Mouse (Mus musculus) left cerebral cortex, postnatal 14 days (tissue): ENCODE measurements at regions not wholly inside any gene's neighbourhood (a gene's known extent, or its start where the extent isn't known, plus 50 kb on each side); places are given as distances from the start of the nearest gene placed in this dataset.

Experiments used
- DNase-seq, 2 experiments: peaks; one replicate each; pipeline ENCODE4 v3.0.0; 2021 to 2022; ENCODE audit warnings: low spot score in 2 of 2, mixed read lengths in 1 of 2
- intact Hi-C: fragments of 180-260 bp; cut with DNase I; formaldehyde crosslinking; loops from one replicate; pipeline ENCODE4 v1.15.1; 2025

- no peak for DNase-seq
These were observed 189.8 kb downstream of the Gja1 start for GRCm38 (mm10) chr10:56566836-56567442.

GRCm38 (mm10) chr10:56582065-56582464 is 204.9 kb downstream of the Gja1 start:
- DNase-seq = peak; percentile 4 to 6
- intact Hi-C loops = no loop called here

More at GRCm38 (mm10) chr10:56566836-56567442, 189.8 kb downstream of the Gja1 start:
- intact Hi-C loops = no loop called here

DNA sequence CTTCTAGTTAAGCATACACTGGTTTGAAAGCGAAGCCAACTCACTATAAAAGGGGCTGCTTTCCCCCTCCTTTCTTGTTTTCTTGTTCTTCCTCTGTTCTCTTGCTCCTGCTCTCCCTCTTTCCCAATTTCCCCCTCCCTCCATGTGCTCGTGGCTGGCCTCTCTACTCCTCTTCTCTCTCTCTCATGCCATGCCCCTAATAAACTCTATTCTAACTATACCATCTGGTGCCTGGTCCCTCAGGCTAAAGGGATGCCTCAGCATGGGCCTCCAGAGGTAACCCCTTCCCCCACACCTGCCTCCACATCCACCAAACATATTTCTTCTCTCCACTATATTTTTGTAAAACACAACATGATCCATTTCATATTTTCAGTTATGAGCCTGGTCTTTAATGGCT is 210.1 kb downstream of the Gja1 start:
- DNase-seq = no peak
- intact Hi-C loops = no loop called here

DNA sequence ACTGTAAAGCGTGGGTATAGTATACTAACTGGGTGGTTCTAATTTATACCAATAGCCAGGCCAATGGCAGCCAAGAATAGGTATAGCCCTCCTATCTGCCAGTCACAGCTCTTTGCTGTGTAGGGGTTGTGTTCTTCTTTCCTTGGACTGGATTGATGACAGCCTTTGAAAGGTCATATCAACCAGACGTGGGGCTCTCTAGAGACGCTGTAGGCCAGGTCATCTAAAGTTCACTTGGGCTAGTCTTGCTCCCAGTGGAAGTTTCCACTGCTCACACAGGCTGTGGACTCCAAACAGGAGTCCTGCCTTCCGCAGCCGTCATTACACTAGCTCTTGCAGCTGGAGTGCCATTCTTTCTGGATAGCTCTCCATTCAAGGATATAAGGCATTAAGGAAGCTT is 220.3 kb downstream of the Gja1 start:
- no peak for DNase-seq
- intact Hi-C loops = no loop called here

- DNase-seq = no peak
- intact Hi-C loops = no loop called here
These were observed 221.1 kb downstream of the Gja1 start for GRCm38 (mm10) chr10:56598191-56598590.

GRCm38 (mm10) chr10:56599923-56600322 is 222.8 kb downstream of the Gja1 start:
- DNase-seq = no peak
- intact Hi-C loops = no loop called here

DNA sequence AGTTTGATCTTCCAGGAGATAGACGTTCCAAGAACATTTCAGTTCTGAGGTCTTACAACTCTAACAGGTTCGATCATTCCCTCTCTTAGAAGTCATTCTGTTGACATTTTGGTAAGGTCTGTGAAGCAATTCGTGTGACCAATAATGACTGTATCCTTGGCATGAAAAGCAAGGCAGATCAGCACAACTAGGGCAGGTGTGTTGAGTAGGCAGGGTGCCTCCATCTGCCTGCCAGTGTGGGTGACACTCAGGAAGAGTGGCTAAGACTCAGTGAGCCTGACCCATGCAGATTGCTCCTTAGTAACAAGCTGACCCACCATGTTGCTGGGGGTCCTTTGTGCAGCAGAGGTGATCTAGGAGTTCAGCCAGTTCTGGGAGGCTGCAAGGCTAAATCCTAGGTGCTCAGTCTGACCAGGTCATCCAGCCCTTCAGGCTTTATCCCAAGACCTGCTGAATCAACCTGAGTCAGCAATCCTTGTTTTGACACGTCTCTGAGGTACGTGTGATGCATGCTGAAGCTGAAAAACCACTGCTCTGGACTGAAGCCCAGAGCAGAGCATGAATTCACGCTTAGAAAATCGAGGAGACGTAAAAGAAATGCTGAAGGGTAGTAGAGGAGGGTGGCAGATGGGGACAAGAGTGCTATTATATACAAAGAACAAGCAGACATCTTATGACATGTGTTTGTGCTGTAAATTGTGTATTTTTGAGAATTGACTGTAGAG is 234.6 kb downstream of the Gja1 start:
- peak; percentile 27 to 47 for DNase-seq
- intact Hi-C loops = no loop called here

DNA sequence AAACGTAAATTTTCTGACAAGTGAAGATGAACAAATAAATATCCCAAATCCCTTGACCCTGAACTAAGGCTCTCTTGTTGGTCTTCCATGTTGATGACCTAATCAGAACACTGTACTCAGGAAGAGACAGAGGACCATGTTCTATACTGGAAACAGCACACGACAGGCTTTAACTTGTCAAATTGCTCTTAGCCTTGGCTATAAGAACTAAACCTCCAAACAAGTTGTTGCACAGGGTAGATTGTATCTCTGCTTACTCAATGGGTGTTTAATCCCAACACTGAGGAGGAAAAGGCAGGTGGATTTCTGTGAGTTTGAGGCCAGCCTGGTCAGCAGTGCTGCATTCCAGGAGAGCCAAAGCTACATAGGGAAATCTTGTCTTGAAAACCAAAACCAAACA is 265.5 kb downstream of the Gja1 start:
- DNase-seq = no peak
- intact Hi-C loops = no loop called here

GRCm38 (mm10) chr10:56643376-56644135 is 266.4 kb downstream of the Gja1 start:
- intact Hi-C loops = no loop called here

GRCm38 (mm10) chr10:56660501-56660900 is 283.4 kb downstream of the Gja1 start:
- intact Hi-C loops = no loop called here
- no peak for DNase-seq

More at GRCm38 (mm10) chr10:56643376-56644135, 266.4 kb downstream of the Gja1 start:
- no peak for DNase-seq

DNA sequence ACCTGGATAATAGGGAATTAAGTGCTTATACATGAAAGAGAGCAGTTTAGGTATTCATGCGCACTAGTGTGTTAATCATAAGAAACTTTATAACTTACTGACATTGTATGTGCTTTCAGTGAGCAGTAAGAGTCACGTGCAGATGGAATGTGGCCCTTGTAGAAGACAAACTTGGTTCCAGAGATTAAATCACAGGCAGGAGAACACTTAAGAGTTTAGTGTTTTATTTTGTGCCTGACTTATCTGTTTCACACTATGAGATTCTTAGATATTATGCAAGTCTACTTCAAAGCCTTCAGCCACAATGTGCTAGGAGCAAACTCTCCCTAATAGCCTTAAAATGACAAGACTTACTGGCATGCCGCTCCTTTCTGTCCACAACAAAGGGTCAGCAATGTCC is 296.8 kb downstream of the Gja1 start:
- no peak for DNase-seq
- intact Hi-C loops = no loop called here

DNA sequence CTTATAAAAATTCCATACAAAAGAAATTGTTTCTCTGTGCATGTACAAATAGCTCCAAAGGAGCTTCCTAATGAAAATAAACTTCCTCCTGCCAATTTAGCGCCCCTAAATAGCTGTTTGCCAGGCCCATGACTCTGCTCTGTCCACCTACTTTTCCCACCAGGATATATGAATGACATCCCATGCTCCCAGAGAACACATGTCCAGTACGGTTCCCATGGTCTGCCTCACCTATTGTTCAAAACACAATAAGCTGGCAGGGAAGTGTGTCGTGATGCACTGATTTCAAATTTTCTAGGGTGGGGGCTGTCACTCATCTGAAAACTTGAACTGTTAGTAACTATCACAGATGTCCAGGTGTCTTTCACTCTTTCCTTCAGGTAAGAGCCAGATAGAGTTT is 305.8 kb downstream of the Gja1 start:
- intact Hi-C loops = no loop called here
- no peak for DNase-seq

DNA sequence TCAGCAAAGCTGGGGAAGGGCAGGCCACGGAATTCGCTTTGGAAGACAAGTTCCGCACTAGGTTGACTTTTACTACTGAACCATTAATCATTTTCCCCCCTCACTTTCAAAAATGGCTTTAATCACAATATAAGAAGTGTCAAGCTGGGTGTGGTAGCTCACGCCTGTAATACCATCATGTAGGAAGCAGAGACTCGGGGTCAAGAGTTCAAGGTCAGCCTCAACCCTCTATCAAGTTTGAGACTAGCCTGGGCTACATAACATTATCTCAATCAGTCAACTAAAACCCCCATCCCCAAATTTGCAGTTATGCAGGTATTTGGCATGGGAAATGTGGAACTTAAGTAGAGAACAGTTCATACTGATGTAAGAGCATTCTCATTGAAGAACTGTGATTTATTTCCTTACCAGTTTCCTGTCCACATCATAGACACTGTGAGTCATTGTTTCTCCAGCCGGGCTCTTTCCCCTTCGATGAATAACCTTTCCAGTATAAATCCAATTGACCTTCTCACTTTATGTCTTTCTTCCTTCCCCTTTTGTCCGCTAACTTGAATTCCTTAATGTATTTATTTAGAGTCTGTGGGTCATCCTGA is 308.6 kb downstream of the Gja1 start:
- intact Hi-C loops = no loop called here
- no peak for DNase-seq

- no peak for DNase-seq
- intact Hi-C loops = no loop called here
These were observed 314.3 kb downstream of the Gja1 start for GRCm38 (mm10) chr10:56691467-56691866.

GRCm38 (mm10) chr10:56695100-56695499 is 318.0 kb downstream of the Gja1 start:
- intact Hi-C loops = no loop called here
- no peak for DNase-seq

DNA sequence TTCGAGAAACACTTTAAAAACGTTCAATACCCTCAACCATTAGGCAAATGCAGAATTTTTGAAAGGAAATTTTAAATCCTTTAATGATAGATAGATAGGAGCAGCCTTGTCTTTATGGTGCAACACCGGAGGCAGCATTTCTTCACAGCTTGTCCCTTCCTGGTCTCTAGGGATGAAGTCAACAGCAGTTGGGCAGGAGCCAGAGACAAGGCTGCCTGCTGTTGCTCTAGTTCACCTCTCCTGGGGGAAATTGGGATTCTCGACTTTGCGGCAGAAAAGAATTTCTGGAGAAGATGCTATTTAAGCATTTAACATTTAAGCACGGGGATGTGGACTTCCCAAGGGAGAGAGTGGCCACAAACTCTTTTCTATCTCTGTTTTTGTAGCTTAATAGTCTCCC is 323.0 kb downstream of the Gja1 start:
- intact Hi-C loops = no loop called here
- DNase-seq = peak in 1 of 2 experiments; percentile 3

DNA sequence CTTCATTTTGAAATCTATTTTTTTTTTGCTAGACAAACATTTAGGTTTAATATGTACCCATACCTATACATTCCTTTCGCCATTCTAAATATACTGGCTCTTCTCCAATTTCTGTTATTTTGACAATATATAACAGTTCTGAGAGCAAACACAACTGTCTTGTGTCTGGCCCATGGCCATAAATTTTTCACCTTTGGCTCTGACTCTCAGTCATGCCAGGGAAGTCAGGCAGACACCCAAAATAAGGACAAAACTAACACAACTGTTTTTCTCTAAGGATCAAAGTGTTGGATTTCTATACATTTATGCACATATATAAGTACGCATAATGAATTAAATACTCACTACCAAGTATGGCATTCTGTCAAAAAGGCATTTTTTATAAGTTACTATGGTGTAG is 331.3 kb downstream of the Gja1 start:
- intact Hi-C loops = no loop called here
- DNase-seq = no peak

DNA sequence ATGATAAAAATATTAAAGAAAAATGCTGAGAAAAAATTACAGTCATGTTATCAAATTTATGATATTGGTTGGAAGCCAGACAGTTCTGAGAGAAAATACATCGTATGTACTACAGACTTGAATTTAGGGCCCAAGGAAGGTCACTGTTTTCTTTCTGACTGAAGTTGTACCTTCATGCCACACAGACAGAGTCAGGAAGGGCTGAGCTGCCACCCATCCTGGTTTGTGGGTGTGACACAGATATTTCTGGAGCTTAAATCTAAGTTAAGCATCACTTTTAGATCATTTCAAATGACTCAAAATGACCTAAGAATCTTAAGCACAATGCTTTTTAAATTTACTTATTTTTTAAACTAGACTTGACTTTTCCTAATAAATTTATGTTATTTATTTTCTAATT is 331.8 kb downstream of the Gja1 start:
- intact Hi-C loops = no loop called here

GRCm38 (mm10) chr10:56712611-56713105 is 335.5 kb downstream of the Gja1 start:
- intact Hi-C loops = no loop called here
- DNase-seq = no peak

More for the DNA sequence above, 331.8 kb downstream of the Gja1 start:
- DNase-seq = no peak

DNA sequence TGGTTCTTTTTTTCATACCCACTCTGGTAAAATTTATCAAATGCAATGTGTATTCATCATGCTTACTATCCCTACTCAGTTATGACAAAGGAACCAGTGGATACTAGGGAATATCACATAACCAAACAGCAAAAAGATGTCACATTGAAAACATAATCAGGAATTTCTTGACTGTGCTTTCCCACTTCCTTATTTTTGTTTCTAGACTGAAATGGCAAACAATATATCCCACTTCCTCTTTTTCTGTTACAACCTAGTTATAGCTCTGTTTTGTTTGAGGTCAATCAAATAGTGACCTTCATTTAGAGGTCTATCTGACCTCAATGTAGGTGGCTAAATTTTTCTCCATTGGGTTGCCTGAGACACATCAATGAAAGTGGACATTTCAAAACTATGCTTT is 359.9 kb downstream of the Gja1 start:
- intact Hi-C loops = no loop called here
- DNase-seq = no peak
